ENCODE assay signal across 10 mouse cellular contexts in genomic region chr10:81382039-81382438, GRCm38 (mm10). TPM values are rescaled to one million over a fixed set of nuclear protein-coding genes. Genes with fewer than 3 reads are reported as not detected.
DNase-seq lines count a peak whose midpoint lies in the region; ATAC-seq and TF ChIP-seq lines count a peak whose summit lies in the region.
"Had no signal": no experiment of that assay in that cellular context is flagged by ENCODE, and none has a peak within 500 bp of the region (broad histone marks: within the 10 kb centered on the region; RNA-seq: fewer than 3 reads in every experiment).

No protein-coding gene starts in this region.

- no peak for TF ChIP-seq CTCF in lung, adult 2 months (IDR thresholded peaks at IDR 0.05; ENCODE audit: insufficient read depth, low read length)
- TF ChIP-seq CTCF in intestine, postnatal 0 days (IDR thresholded peaks at IDR 0.05; ENCODE audit: low read depth), result no peak
- TF ChIP-seq CTCF in spleen, adult 2 months (IDR thresholded peaks at IDR 0.05; ENCODE audit: extremely low read depth, insufficient read depth, insufficient read length, insufficient replicate concordance), result no peak

- H3K36me3 ChIP-seq in intestine, postnatal 0 days (ENCODE audit: control insufficient read depth, insufficient read depth), result peaks cover 14% of the 10 kb centered on the region; the same call in 1 of the 2 replicates
- peaks cover 4% of the 10 kb centered on the region for H3K36me3 ChIP-seq in spleen, adult 2 months (ENCODE audit: control insufficient read depth, insufficient read depth, low read length)

- no peak overlapping the region for H3K9ac ChIP-seq in intestine, postnatal 0 days (ENCODE audit: low read depth, low read length)

- H3K27ac ChIP-seq in intestine, postnatal 0 days (ENCODE audit: low read depth, low read length), result 0 out of 2 replicates have a peak overlapping the region, but pooled peaks have one; percentile 21
- H3K27ac ChIP-seq in spleen, adult 2 months (ENCODE audit: insufficient read depth, low read length), result peak overlapping the region; percentile 74

- H3K27me3 ChIP-seq in intestine, postnatal 0 days (replicated peaks; ENCODE audit: control insufficient read depth, insufficient read depth, low read length), result no peaks in the 10 kb centered on the region
- H3K27me3 ChIP-seq in spleen, adult 2 months (ENCODE audit: control insufficient read depth, insufficient read depth, low read length), result no peaks in the 10 kb centered on the region

- no peak for TF ChIP-seq POLR2A in lung, adult 2 months (IDR thresholded peaks at IDR 0.05; ENCODE audit: borderline replicate concordance, extremely low read depth, low read depth, low read length)
- no peak for TF ChIP-seq POLR2A in spleen, adult 2 months (IDR thresholded peaks at IDR 0.05; ENCODE audit: low read depth, low read length)

- H3K4me2 ChIP-seq in intestine, postnatal 0 days (replicated peaks; ENCODE audit: low read depth), result no peak overlapping the region

- ATAC-seq in intestine, postnatal 0 days, result no peak
- ATAC-seq in inflammation-experienced regulatory T-cells, adult 6 months, result no peak

- no peak overlapping the region for H3K4me3 ChIP-seq in lung, adult 2 months (replicated peaks; ENCODE audit: extremely low read depth, low read depth, low read length)
- no peak overlapping the region for H3K4me3 ChIP-seq in intestine, postnatal 0 days (ENCODE audit: low read depth, low read length)
- no peak overlapping the region for H3K4me3 ChIP-seq in spleen, adult 2 months (ENCODE audit: extremely low read depth, insufficient read depth, insufficient read length)

- WGBS in lung, adult 2 months, result 37% methylated on average over 5 of the region's 5 CpGs
- 28% methylated on average over 5 of the region's 5 CpGs for WGBS in intestine, postnatal 0 days
- WGBS in spleen, adult 2 months, result 22% methylated on average over 5 of the region's 5 CpGs

- peaks cover 10% of the 10 kb centered on the region; the same call in 1 of the 2 replicates for H3K4me1 ChIP-seq in lung, adult 2 months (ENCODE audit: control insufficient read depth, insufficient read depth, low read length)
- peaks cover 7% of the 10 kb centered on the region for H3K4me1 ChIP-seq in intestine, postnatal 0 days (replicated peaks; ENCODE audit: control insufficient read depth, insufficient read depth, low read length)
- H3K4me1 ChIP-seq in spleen, adult 2 months (ENCODE audit: control insufficient read depth, insufficient read depth, insufficient read length), result peaks cover 15% of the 10 kb centered on the region; the same call in 1 of the 2 replicates

- H3K9me3 ChIP-seq in intestine, postnatal 0 days (ENCODE audit: control insufficient read depth), result no peaks in the 10 kb centered on the region

- peak; percentile 51 to 61 for DNase-seq in adrenal gland, postnatal 36 days
- DNase-seq in adrenal gland, adult 18-20 months (ENCODE audit: low spot score in 2 of 2), result no peak
- DNase-seq in lung, adult 18-20 months, result peak; percentile 62 to 66
- DNase-seq in lung, adult 2 months, result no peak
- no peak for DNase-seq in spleen, adult 2 months (ENCODE audit: low read depth in 1 of 2, low spot score in 2 of 2)
- DNase-seq in right cerebral cortex, postnatal 14 days, result no peak
- DNase-seq: B cell, adult 2 months; gastrocnemius, postnatal 25 days had no signal

RNA-seq across cellular contexts. Expression of gene Dohh, which starts 2.2 kb away (rescaled TPM):
- 10 to 100 TPM; 48.9 to 54.0 TPM for total RNA-seq in adrenal gland, postnatal 36 days (2021)
- total RNA-seq in adrenal gland, adult 18-20 months (2021), result 10 to 100 TPM; 49.1 to 50.5 TPM
- 79.2 and 83.4 TPM in 2 replicates for polyA plus RNA-seq in lung, adult 2 months (2012; rRNA removed)
- polyA plus RNA-seq in intestine, postnatal 0 days (2015; fragmentation: Nextera tagmentation; extraction: Ambion mirVana), result 54.0 and 59.4 TPM in 2 replicates
- 47.9 and 71.7 TPM in 2 replicates for polyA plus RNA-seq in spleen, adult 2 months (2012; rRNA removed)
- 10 to 100 TPM in 2 of 3 experiments, 1 to 10 TPM in 1; 9.2 to 17.9 (median 10.9) TPM for polyA plus RNA-seq in inflammation-experienced regulatory T-cells, adult 6 months (2017; shearing (Covaris generic))

RNA-seq across cellular contexts. Expression of gene Gm48551, which starts 2.2 kb away (rescaled TPM):
- 1 to 10 TPM; 1.1 to 1.7 TPM for total RNA-seq in adrenal gland, postnatal 36 days (2021)
- 1 to 10 TPM; 1.5 to 1.9 TPM for total RNA-seq in adrenal gland, adult 18-20 months (2021)
- polyA plus RNA-seq in lung, adult 2 months (2012; rRNA removed), result 3.7 and 6.3 TPM in 2 replicates
- 0.76 and 1.1 TPM in 2 replicates for polyA plus RNA-seq in intestine, postnatal 0 days (2015; fragmentation: Nextera tagmentation; extraction: Ambion mirVana)
- polyA plus RNA-seq in spleen, adult 2 months (2012; rRNA removed), result 2.3 and 2.9 TPM in 2 replicates
- polyA plus RNA-seq in inflammation-experienced regulatory T-cells, adult 6 months (2017; shearing (Covaris generic)), result 1 to 10 TPM in 2 of 3 experiments, under 1 TPM in 1; 0.60 to 1.9 (median 1.1) TPM

RNA-seq across cellular contexts. Expression of gene Fzr1, which starts 3.7 kb away (rescaled TPM):
- total RNA-seq in adrenal gland, postnatal 36 days (2021), result 10 to 100 TPM; 37.8 to 49.0 TPM
- 10 to 100 TPM; 35.1 to 35.2 TPM for total RNA-seq in adrenal gland, adult 18-20 months (2021)
- 59.3 and 61.8 TPM in 2 replicates for polyA plus RNA-seq in lung, adult 2 months (2012; rRNA removed)
- polyA plus RNA-seq in intestine, postnatal 0 days (2015; fragmentation: Nextera tagmentation; extraction: Ambion mirVana), result 40.8 and 45.2 TPM in 2 replicates
- polyA plus RNA-seq in spleen, adult 2 months (2012; rRNA removed), result 127 and 128 TPM in 2 replicates
- polyA plus RNA-seq in inflammation-experienced regulatory T-cells, adult 6 months (2017; shearing (Covaris generic)), result 10 to 100 TPM; 10.7 to 27.1 (median 13.4) TPM

RNA-seq across cellular contexts. Expression of gene Gm48552, which starts 6.8 kb away (rescaled TPM):
- total RNA-seq in adrenal gland, postnatal 36 days (2021), result 1 to 10 TPM in 1 of 2 experiments, not detected in 1; 1.5 TPM
- 1 to 10 TPM; 1.4 to 2.6 TPM for total RNA-seq in adrenal gland, adult 18-20 months (2021)
- polyA plus RNA-seq in lung, adult 2 months (2012; rRNA removed), result 3.6 and 5.9 TPM in 2 replicates
- 0.31 TPM in 1 of 2 replicates, not detected in the other for polyA plus RNA-seq in intestine, postnatal 0 days (2015; fragmentation: Nextera tagmentation; extraction: Ambion mirVana)
- 2.9 and 6.4 TPM in 2 replicates for polyA plus RNA-seq in spleen, adult 2 months (2012; rRNA removed)
- 1 to 10 TPM in 1 of 3 experiments, not detected in 2; 3.1 TPM for polyA plus RNA-seq in inflammation-experienced regulatory T-cells, adult 6 months (2017; shearing (Covaris generic))

RNA-seq across cellular contexts. Expression of gene Smim24, which starts 10.8 kb away (rescaled TPM):
- 1 to 10 TPM; 1.2 to 1.6 TPM for total RNA-seq in adrenal gland, postnatal 36 days (2021)
- 1 to 10 TPM; 1.1 to 1.2 TPM for total RNA-seq in adrenal gland, adult 18-20 months (2021)
- polyA plus RNA-seq in lung, adult 2 months (2012; rRNA removed), result 8.8 and 10.1 TPM in 2 replicates
- polyA plus RNA-seq in intestine, postnatal 0 days (2015; fragmentation: Nextera tagmentation; extraction: Ambion mirVana), result 1,233 and 1,333 TPM in 2 replicates
- polyA plus RNA-seq in spleen, adult 2 months (2012; rRNA removed), result 18.3 and 22.9 TPM in 2 replicates
- polyA plus RNA-seq in inflammation-experienced regulatory T-cells, adult 6 months (2017; shearing (Covaris generic)), result 10 to 100 TPM in 1 of 3 experiments, 1 to 10 TPM in 2; 4.4 to 10.7 (median 9.8) TPM

Comparison
In these comparisons a context has a peak if more than half of its experiments do, and no peak if none do; other contexts are left out.
1. DNase-seq: peak in adrenal gland, postnatal 36 days (2 of 2) and lung, adult 18-20 months (2 of 2); none in adrenal gland, adult 18-20 months (0 of 2), lung, adult 2 months (single experiment), spleen, adult 2 months (0 of 2) and right cerebral cortex, postnatal 14 days (single experiment).